Mouse (Mus musculus) A20 (cell line): Measurements from ENCODE around the gene Acy3.
"Not testable (repeated sequence)": the region's sequence is repeated elsewhere in the genome, so short reads cannot be mapped to it uniquely, and the experiment has no call there.

Experiments used
- DNase-seq: peaks from one replicate; pipeline ENCODE4 v3.0.0-alpha.2; 2011; ENCODE audit warnings: low read depth, low spot score

The Acy3 gene

GRCm38 (mm10) chr19:3974608-3975007, 11.8 kb upstream of the Acy3 start:
- DNase-seq: not testable (repeated sequence)

DNA sequence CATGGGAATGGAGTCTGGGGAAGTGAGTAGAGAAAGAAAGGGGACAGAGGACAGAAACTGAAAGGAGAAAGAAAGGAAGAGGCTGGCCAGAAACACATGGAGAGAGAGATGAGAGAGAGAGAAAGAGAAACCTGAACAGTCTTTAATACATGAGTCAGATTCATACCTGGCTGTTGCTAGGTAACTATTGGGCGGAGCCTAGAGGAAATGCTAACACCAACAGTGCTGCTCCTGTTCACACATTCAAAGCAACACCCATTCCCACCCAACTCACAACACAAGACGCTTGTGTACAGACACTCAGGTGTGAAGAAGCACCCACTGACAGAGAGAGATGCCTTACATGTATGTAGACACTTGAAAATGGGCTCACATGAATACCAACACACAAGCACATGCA, 10.5 kb upstream of the Acy3 start:
- DNase-seq: no peak

DNA sequence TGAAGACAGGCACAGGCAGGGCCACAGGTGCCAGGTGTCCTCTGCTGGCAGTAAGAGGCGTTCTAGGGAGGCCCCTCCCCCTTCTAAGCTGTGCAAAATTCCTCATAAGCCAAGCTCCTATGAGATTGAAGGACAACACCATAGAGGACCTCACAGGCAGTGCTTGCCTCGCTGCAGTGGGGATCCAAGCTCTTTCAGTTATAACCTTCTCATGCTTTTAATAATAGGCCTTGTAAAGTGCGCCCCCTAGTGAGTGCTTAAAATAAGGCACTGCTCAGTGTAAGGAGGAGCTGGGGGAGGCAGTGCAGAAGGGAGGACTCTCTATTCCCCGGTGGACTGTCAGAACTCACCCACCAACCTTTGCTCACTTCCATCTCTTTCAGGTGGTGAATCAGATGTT, 6.1 kb upstream of the Acy3 start:
- DNase-seq: peak; percentile 84

DNA sequence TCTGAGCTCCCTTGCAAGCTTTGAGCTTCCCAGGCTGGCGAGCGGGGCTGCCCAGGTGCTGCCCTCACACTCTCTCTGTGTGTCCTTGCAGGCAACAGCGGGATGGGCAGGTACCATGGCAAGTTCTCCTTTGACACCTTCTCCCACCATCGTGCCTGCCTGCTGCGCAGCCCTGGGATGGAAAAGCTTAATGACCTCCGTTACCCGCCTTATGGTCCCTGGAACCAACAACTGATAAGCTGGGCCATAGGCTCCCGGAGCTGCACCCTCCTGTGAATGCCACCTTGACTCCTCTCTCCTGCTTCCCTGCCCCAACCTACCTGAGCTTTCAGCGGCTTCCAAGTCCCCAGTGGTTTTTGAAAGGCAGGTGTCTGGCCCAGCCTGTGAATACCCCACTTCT, 5.5 kb upstream of the Acy3 start:
- no peak for DNase-seq

DNA sequence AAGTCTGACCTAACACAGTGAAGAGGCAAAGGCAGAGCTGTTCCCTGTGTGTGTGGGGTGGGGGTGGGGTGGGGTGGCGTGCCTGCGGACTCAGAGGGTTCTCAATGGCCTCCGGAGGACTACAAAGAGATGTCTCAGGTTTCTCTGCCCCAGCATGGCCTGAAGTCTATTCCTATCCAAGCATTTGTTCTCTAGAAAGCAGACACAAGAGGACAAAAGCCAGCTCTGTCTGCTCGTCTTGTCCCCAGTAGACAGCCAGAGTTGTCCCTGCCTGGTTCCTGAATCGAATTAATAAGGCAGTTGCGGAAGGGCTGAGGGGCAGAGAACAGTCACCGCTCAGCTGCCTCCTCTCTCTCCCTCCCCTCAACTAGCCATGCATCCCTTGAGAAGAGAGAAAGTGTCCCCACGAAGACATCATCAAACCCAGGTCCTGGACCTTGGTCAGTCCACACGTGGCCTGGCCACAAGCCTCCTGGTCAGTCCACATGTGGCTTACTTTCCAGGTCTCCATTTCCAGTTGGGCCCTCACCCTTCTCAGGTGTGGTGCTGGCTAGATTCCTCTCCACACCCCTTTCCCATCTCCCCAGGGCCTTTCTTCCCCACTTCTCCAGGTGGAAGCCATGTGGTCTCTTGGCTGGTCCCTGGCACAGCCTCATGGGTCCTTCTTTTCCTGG, 2.7 kb upstream of the Acy3 start:
- no peak for DNase-seq

GRCm38 (mm10) chr19:3985261-3985681, 1.1 kb upstream of the Acy3 start:
- DNase-seq: no peak

DNA sequence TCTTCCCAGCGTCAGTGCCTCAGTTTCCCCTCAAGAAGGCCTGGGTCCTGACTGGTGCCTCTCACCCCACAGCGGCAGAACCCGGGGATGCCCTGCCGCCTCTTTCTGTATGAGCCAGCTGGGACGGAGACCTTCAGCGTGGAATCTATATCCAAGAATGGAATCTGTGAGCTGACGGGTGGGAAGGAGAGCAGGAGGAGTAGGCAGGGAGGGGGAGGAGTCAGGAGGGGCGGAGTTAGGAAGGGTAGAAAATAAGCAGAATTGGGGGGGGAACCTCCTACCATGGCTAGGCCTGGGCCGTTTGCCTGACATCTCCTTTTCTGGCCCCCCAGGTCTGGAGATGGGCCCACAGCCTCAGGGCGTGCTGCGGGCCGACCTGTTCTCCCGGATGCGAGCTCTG, 1.7 kb downstream of the Acy3 start:
- no peak for DNase-seq

GRCm38 (mm10) chr19:3988750-3989149, 2.4 kb downstream of the Acy3 start:
- no peak for DNase-seq

DNA sequence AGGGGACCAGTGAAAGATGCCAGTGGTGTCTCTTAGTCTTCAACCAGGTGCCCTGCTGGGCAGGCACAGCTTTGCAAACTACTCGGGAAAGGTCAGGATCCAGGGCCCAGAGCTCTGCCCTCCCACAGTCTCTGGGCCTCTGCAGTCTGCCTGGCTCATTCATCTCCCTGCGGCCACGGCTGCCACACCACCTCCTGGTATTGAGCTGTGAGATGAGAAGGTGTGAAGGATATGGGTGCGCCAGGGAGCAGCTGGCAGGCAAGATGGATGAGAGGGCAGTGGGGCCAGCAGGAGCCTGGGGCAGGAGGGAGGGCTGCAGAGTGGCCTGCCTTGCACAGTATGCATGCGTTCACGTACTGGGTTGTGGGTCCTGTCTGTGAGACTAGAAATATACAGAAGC, 4.4 kb downstream of the Acy3 start:
- no peak for DNase-seq

- no peak for DNase-seq
Observed at GRCm38 (mm10) chr19:3991562-3991961, 5.2 kb downstream of the Acy3 start.

DNA sequence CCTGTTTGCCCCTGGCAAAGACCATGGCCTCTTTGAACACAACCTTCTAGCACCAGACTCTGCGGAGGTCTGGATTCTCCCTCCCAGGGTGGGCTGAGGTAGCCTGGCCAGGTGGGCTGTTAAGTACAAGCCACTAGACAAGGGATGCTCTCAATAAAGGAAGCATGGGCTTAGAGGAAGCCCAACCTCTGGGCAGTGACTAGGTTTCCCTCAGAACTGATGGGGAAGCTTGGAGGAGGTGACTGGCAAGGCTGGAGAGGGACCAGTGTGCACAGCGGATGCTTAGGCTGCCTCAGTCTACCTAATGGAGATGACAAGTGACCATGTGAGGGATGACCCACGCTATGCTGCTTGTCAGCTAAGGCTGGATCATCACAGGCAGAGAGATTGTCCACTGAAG, 5.6 kb downstream of the Acy3 start:
- no peak for DNase-seq

DNA sequence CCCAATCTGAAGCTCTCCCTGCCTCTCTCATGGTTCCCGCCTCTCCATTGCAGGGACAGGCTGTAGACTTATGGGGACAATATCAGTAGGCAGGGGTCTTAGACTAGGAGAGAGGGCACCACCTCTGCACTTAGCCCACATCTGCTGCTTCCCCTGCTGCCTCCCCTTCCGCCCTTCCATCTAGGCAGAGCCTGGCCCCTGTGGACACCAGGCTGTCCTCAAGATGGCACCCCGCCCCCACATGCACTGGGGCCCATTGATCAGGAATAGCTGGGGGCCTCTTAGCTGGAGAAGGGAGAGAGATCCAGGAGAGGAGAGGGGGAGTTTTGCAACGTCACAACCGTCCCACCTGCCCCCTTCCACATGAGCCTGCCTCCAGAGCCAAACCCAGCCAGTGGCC, 6.0 kb downstream of the Acy3 start, which contains the start of gene Tbx10:
Gene Tbx10, plus strand, starts transcription at position 337 of the 400 bp plus-strand sequence.
- DNase-seq: no peak

- no peak for DNase-seq
Observed at GRCm38 (mm10) chr19:3994932-3995331, 8.6 kb downstream of the Acy3 start.

DNA sequence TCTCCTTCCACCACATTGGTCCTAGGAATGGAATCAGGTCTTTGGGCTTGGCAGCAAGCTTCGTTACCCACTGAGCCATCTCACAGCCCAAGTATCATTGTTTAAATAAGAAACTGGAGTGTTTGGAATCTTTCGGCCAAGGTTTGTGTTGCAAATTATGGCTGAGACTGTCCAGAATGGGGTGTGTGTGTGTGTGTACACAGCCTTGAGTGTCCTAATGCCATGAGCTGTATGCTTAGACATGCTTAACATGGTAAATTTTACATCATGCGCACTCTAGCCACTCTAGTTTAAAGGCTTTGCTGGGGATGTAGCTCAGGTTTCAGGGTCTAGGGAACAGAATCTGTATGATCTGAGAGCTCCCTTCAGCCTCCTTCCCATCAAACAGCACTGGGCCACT, 9.1 kb downstream of the Acy3 start:
- DNase-seq: no peak

- no peak for DNase-seq
Observed at GRCm38 (mm10) chr19:3996106-3996505, 9.7 kb downstream of the Acy3 start.

- DNase-seq: no peak
Observed at GRCm38 (mm10) chr19:3996747-3997146, 10.4 kb downstream of the Acy3 start.

DNA sequence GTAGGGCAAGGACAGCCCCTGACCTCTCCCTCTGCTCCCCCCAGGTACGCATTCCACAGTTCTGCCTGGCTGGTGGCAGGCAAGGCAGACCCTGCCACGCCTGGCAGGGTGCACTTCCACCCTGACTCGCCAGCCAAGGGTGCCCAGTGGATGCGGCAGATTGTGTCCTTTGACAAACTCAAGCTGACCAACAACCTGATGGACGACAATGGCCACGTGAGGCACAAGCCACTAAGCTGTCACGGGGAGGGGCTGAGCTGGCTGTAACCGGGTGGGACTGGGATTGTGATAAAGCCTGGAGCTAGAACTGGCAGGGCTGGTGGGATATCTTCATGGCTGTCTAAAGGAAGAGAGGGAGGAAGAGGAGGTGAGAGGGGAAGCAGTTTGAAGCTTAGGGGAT, 10.9 kb downstream of the Acy3 start:
- DNase-seq: no peak

GRCm38 (mm10) chr19:3998335-3998734, 12.0 kb downstream of the Acy3 start:
- no peak for DNase-seq

- peak; percentile 51 for DNase-seq
Observed at GRCm38 (mm10) chr19:3999121-3999730, 12.9 kb downstream of the Acy3 start.

DNA sequence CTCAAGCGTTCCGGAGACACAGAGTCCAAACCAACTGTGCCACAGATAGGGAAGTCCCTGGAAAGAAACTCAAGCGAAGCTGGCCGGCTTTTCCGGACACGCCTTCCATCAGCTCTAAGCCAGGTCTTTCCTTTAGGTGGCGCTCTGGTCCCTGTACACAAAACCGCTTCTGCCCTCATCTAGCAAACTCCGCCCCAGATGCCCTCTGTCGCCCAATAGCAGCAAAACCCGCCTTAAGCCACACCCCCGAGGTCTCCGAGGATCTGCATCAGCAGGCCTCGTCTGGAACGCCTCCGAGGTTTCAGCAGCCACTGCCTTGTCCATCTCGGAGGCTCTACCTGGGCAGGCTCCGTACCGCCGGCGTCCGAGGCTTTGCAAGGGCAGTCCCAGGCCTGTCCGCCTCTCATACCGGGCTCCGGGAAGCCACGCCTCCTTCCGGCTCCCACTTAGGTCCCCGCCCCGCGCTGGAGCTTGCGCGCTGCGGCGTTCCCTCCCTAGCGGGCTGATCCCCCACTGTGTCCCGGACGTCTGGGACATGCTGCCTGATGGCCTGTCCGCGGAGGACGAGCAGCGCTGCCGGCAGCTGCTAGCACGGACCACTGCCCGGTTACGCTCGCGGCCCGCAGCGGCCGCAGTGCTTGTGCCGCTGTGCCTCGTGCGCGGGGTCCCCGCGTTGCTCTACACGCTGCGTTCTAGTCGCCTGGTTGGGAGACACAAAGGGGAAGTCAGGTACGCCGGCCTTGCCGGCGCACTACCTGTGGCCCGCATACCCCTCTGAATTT, 13.9 kb downstream of the Acy3 start, which contains the start of the genes Nudt8 and Gm49405:
Gene Nudt8, plus strand, starts transcription at position 462 of the 782 bp plus-strand sequence.
Gene Gm49405, plus strand, starts transcription at position 508 of the 782 bp plus-strand sequence.
- DNase-seq: peak; percentile 99

DNA sequence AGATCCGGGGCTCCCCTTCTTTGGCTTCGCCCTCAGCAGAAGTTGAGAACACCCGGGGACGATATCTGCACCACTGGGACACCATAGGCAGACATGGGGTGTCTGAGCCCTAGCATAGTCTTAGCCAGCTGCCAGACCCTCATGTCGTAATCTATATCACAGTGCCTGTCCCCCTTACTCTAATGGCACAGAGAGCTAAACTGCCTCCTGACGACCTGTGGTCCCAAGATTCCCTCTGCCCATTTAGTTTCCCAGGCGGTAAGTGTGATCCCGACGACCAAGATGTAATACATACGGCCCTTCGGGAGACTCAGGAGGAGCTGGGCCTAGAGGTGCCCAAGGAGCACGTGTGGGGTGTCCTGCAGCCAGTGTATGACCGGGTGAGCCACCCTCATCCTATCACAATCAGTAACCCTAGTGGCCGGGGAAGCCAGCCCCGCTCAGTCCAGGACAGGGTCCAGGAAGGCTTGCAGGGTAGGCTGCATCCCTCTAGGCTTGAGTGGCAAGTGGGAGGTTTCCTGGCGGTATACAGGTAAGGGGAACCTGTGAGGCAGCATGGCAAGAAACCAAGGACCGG, 14.7 kb downstream of the Acy3 start:
- DNase-seq: no peak

DNA sequence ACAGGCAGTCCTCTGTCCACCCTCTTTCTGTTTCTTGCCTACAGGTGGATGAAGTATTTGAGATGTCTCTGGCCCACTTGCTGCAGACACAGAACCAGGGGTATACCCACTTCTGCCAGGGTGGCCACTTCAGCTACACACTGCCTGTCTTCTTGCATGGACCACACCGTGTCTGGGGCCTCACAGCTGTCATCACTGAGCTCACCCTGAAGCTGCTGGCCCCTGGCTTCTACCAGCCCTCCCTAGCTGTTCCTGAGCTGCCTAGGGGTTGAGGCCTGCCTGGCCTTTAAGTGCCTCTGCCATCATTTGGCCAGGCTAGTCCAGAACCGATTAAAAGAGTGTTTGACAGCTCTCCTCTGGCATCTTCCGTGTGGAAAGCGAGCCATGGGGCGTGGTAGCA, 15.4 kb downstream of the Acy3 start:
- DNase-seq: no peak
